Mouse (Mus musculus): Measurements from ENCODE around the gene Dvl2. TPM values are rescaled to one million over a fixed set of nuclear protein-coding genes. Genes with fewer than 3 reads are reported as not detected.

The Dvl2 gene
- total RNA-seq, 1 experiment: 47.4 TPM

- H3K36me3 ChIP-seq (ENCODE audit: control insufficient read depth, insufficient read depth, low read length, poor library complexity, severe bottlenecking): peaks cover 6% of the 10 kb centered on the region
Measured at GRCm38 (mm10) chr11:69991711-69992110, 8.7 kb upstream of the Dvl2 start.

GRCm38 (mm10) chr11:69992396-69992795 is 8.0 kb upstream of the Dvl2 start:
- no peak for TF ChIP-seq MAFK (IDR thresholded peaks at IDR 0.05; ENCODE audit: insufficient read depth, low read depth, low read length)

More at GRCm38 (mm10) chr11:69991711-69992110, 8.7 kb upstream of the Dvl2 start:
- Histone ChIP-seq H3K9ac (ENCODE audit: insufficient read depth, low read depth, low read length, poor library complexity, severe bottlenecking) (peak overlapping the region; percentile 92), H3K4me1 (ENCODE audit: control insufficient read depth in 2 of 2, insufficient read depth in 2 of 2, low read length in 2 of 2, poor library complexity in 1 of 2) (peaks cover 0 to 1% of the 10 kb centered on the region in 2 experiments; a peak in 1 of 4 replicates), H3K9me3 (ENCODE audit: control insufficient read depth, insufficient read depth, low read depth, low read length) (no peaks in the 10 kb centered on the region), H3K4me3 (ENCODE audit: insufficient read depth in 1 of 2, low read depth in 1 of 2, low read length in 2 of 2, poor library complexity in 1 of 2, severe bottlenecking in 1 of 2) (peak overlapping the region; percentile 61 to 85), H3K27ac (ENCODE audit: insufficient read depth, low read depth, low read length, poor library complexity, severe bottlenecking) (no peak overlapping the region; the same call in 1 of the 2 replicates)
- no peak for DNase-seq (ENCODE audit: low read depth, low spot score)
- TF ChIP-seq CHD2 (IDR thresholded peaks at IDR 0.05; ENCODE audit: low read depth, low read length): no peak
- TF ChIP-seq MAFK (IDR thresholded peaks at IDR 0.05; ENCODE audit: insufficient read depth, low read depth, low read length): no peak
- TF ChIP-seq ZC3H11A (IDR thresholded peaks at IDR 0.05; ENCODE audit: borderline replicate concordance, low read depth, low read length): no peak
- no peak for TF ChIP-seq ZNF384 (IDR thresholded peaks at IDR 0.05; ENCODE audit: low read depth, low read length)
- no peak for TF ChIP-seq HCFC1 (IDR thresholded peaks at IDR 0.05; ENCODE audit: borderline replicate concordance, insufficient read depth, low read length)
- in situ Hi-C loops (cut with MboI; ENCODE audit: low sequenced_read_pairs in 2 of 2, unreplicated experiment in 2 of 2): no loop called here

GRCm38 (mm10) chr11:69992932-69993331 is 7.5 kb upstream of the Dvl2 start:
- H3K9ac ChIP-seq (ENCODE audit: insufficient read depth, low read depth, low read length, poor library complexity, severe bottlenecking): no peak overlapping the region
- in situ Hi-C loops (cut with MboI; ENCODE audit: low sequenced_read_pairs in 2 of 2, unreplicated experiment in 2 of 2): no loop called here
- no peak for DNase-seq (ENCODE audit: low read depth, low spot score)
- H3K9me3 ChIP-seq (ENCODE audit: control insufficient read depth, insufficient read depth, low read depth, low read length): no peaks in the 10 kb centered on the region
- H3K4me1 ChIP-seq (ENCODE audit: control insufficient read depth in 2 of 2, insufficient read depth in 2 of 2, low read length in 2 of 2, poor library complexity in 1 of 2): peaks cover 3 to 6% of the 10 kb centered on the region in 2 experiments; a peak in 3 of 4 replicates
- H3K36me3 ChIP-seq (ENCODE audit: control insufficient read depth, insufficient read depth, low read length, poor library complexity, severe bottlenecking): peaks cover 7% of the 10 kb centered on the region
- no peak overlapping the region for H3K27ac ChIP-seq (ENCODE audit: insufficient read depth, low read depth, low read length, poor library complexity, severe bottlenecking)
- TF ChIP-seq CHD2 (IDR thresholded peaks at IDR 0.05; ENCODE audit: low read depth, low read length) (no peak), ZC3H11A (IDR thresholded peaks at IDR 0.05; ENCODE audit: borderline replicate concordance, low read depth, low read length) (no peak), HCFC1 (IDR thresholded peaks at IDR 0.05; ENCODE audit: borderline replicate concordance, insufficient read depth, low read length) (no peak), MAFK (IDR thresholded peaks at IDR 0.05; ENCODE audit: insufficient read depth, low read depth, low read length) (no peak), ZNF384 (IDR thresholded peaks at IDR 0.05; ENCODE audit: low read depth, low read length) (no peak)
- no peak overlapping the region for H3K4me3 ChIP-seq (ENCODE audit: insufficient read depth in 1 of 2, low read depth in 1 of 2, low read length in 2 of 2, poor library complexity in 1 of 2, severe bottlenecking in 1 of 2)

More at GRCm38 (mm10) chr11:69992396-69992795, 8.0 kb upstream of the Dvl2 start:
- peaks cover 6% of the 10 kb centered on the region for H3K36me3 ChIP-seq (ENCODE audit: control insufficient read depth, insufficient read depth, low read length, poor library complexity, severe bottlenecking)
- no peaks in the 10 kb centered on the region for H3K9me3 ChIP-seq (ENCODE audit: control insufficient read depth, insufficient read depth, low read depth, low read length)
- H3K9ac ChIP-seq (ENCODE audit: insufficient read depth, low read depth, low read length, poor library complexity, severe bottlenecking): no peak overlapping the region
- no peak overlapping the region; a peak in 1 of 4 replicates for H3K4me3 ChIP-seq (ENCODE audit: insufficient read depth in 1 of 2, low read depth in 1 of 2, low read length in 2 of 2, poor library complexity in 1 of 2, severe bottlenecking in 1 of 2)
- H3K4me1 ChIP-seq (ENCODE audit: control insufficient read depth in 2 of 2, insufficient read depth in 2 of 2, low read length in 2 of 2, poor library complexity in 1 of 2): peaks cover under 1 to 1% of the 10 kb centered on the region in 2 experiments; a peak in 2 of 4 replicates
- no peak for DNase-seq (ENCODE audit: low read depth, low spot score)
- H3K27ac ChIP-seq (ENCODE audit: insufficient read depth, low read depth, low read length, poor library complexity, severe bottlenecking): no peak overlapping the region
- in situ Hi-C loops (cut with MboI; ENCODE audit: low sequenced_read_pairs in 2 of 2, unreplicated experiment in 2 of 2): no loop called here

GRCm38 (mm10) chr11:69994401-69995090 is 5.8 kb upstream of the Dvl2 start:
- H3K9ac ChIP-seq (ENCODE audit: insufficient read depth, low read depth, low read length, poor library complexity, severe bottlenecking): no peak overlapping the region
- TF ChIP-seq MAFK (IDR thresholded peaks at IDR 0.05; ENCODE audit: insufficient read depth, low read depth, low read length) (no peak), ZC3H11A (IDR thresholded peaks at IDR 0.05; ENCODE audit: borderline replicate concordance, low read depth, low read length) (no peak), HCFC1 (IDR thresholded peaks at IDR 0.05; ENCODE audit: borderline replicate concordance, insufficient read depth, low read length) (no peak), ZNF384 (IDR thresholded peaks at IDR 0.05; ENCODE audit: low read depth, low read length) (no peak), CHD2 (IDR thresholded peaks at IDR 0.05; ENCODE audit: low read depth, low read length) (no peak)
- no peak for DNase-seq (ENCODE audit: low read depth, low spot score)
- in situ Hi-C loops (cut with MboI; ENCODE audit: low sequenced_read_pairs in 2 of 2, unreplicated experiment in 2 of 2): no loop called here
- H3K4me1 ChIP-seq (ENCODE audit: control insufficient read depth in 2 of 2, insufficient read depth in 2 of 2, low read length in 2 of 2, poor library complexity in 1 of 2): peaks cover 6 to 12% of the 10 kb centered on the region in 2 experiments; a peak in 3 of 4 replicates
- no peaks in the 10 kb centered on the region for H3K9me3 ChIP-seq (ENCODE audit: control insufficient read depth, insufficient read depth, low read depth, low read length)
- H3K27ac ChIP-seq (ENCODE audit: insufficient read depth, low read depth, low read length, poor library complexity, severe bottlenecking): no peak overlapping the region
- H3K4me3 ChIP-seq (ENCODE audit: insufficient read depth in 1 of 2, low read depth in 1 of 2, low read length in 2 of 2, poor library complexity in 1 of 2, severe bottlenecking in 1 of 2): peak overlapping the region in 1 of 2 experiments; percentile 95; a peak in 2 of 4 replicates
- H3K36me3 ChIP-seq (ENCODE audit: control insufficient read depth, insufficient read depth, low read length, poor library complexity, severe bottlenecking): peaks cover 23% of the 10 kb centered on the region

Data from ES-E14 (cell line).